Mouse (Mus musculus) inflammation-experienced regulatory T-cells (primary cell): ENCODE data around the gene Tspan7. TPM values are rescaled to one million over a fixed set of nuclear protein-coding genes. Genes with fewer than 3 reads are reported as not detected.

Experiments used
- polyA plus RNA-seq, 2 experiments: library from polyadenylated mRNA; unstranded; fragments of 100-300 nt; shearing (Covaris generic); gene quantifications; one replicate each; pipeline ENCODE4 v1.2.1; 2017

Gene Tspan7
- under 1 TPM; 0.42 to 0.59 TPM for polyA plus RNA-seq

DNA sequence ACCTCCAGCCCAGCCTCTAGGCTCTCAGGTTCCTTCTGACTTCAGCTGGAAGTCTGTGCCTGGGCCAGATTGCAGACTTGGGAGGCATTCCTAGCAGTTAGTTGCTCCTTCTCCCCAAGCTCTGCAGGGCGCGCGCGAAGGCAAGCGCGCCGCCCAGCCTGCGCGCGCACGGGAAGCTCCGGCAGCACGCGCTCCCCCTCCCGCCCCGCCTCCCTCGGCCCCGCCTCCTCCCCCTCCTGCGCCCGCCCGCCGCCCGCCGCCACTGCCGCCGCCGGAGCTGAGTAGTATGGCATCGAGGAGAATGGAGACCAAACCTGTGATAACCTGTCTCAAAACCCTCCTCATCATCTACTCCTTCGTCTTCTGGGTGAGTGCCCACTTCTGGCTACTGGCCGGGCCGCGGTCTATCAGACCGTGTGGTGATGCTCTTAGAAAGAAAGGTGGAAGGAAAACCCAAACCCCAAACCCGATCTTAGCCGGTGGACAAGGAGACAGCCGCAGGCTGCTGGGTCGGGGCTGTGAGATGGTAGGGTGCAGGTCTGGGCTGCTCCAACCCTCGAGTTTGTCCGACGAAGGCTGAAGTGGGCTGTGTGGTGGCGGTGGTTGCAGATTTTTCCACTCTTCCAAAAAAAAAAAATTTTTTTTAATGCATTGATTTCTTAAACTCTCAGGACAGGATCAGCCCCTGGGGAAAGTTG is at the start of gene Tspan7:
TSS of gene Tspan7 (plus strand) at position 287 of the 698 bp plus-strand sequence.

Other genes with a start within 250 kb of the Tspan7 start
- gene Otc, start 232.9 kb upstream of the Tspan7 start, polyA plus RNA-seq: not detected
- gene Mid1ip1, start 229.9 kb downstream of the Tspan7 start, polyA plus RNA-seq: 10 to 100 TPM; 21.4 to 29.6 TPM